Mouse (Mus musculus): ENCODE data around the gene Fermt1.

GRCm38 (mm10) chr2:132885312-132885711 is 60.4 kb downstream of the Fermt1 start:
- TF ChIP-seq CTCF (IDR thresholded peaks at IDR 0.05; ENCODE audit: low read depth, low read length): no peak
- no peak for TF ChIP-seq EP300 (IDR thresholded peaks at IDR 0.05; ENCODE audit: insufficient read depth, low read depth, low read length)

Measured in ES-Bruce4 (cell line).